Mouse (Mus musculus) liver, embryonic 14.5 days (tissue): ENCODE measurements at regions not wholly inside any gene's neighbourhood (a gene's known extent, or its start where the extent isn't known, plus 50 kb on each side); places are given as distances from the start of the nearest gene placed in this dataset.

Experiments used
- ATAC-seq: fragments of 200-750 bp; cut with Nextera tagmentation; 2 replicates; pipeline ENCODE4 v1.8.0; 2017; ENCODE audit warnings: moderate number of reproducible peaks, mild to moderate bottlenecking, moderate library complexity; ENCODE audit not compliant: insufficient read depth
- DNase-seq, 3 experiments: peaks; one replicate each; pipeline ENCODE4 v3.0.0-alpha.2; 2012 to 2013; ENCODE audit warnings: low read depth in 3 of 3, low spot score in 3 of 3
- H3K27ac ChIP-seq: fragments of 300-500 bp; sonication (generic); 2 replicates; pipeline ENCODE4 v1.5.1; 2014; ENCODE audit warnings: moderate library complexity, mild to moderate bottlenecking, control low read depth, inconsistent platforms
- H3K27me3 ChIP-seq: fragments of 300-500 bp; sonication (generic); 2 replicates; pipeline ENCODE4 v1.6.1; 2014; ENCODE audit warnings: mild to moderate bottlenecking, low read length, moderate library complexity; ENCODE audit not compliant: control insufficient read depth, insufficient read depth
- H3K36me3 ChIP-seq: fragments of 300-500 bp; sonication (generic); replicated peaks from 2 replicates; pipeline ENCODE4 v1.6.1; 2014; ENCODE audit warnings: low read depth; ENCODE audit not compliant: control insufficient read depth, insufficient read depth
- H3K4me1 ChIP-seq, 2 experiments: fragments of 200-500 bp in 1 of 2; fragments of 300-500 bp in 1 of 2; sonication (generic) in 1 of 2; replicated peaks; 2 replicates each; pipeline ENCODE4 v1.6.1; 2012 to 2014; ENCODE audit warnings: antibody characterized with exemption in 1 of 2, inconsistent platforms in 1 of 2, low read length in 1 of 2; ENCODE audit not compliant: control insufficient read depth in 2 of 2, insufficient read depth in 2 of 2
- H3K4me2 ChIP-seq: fragments of 300-500 bp; sonication (generic); 2 replicates; pipeline ENCODE4 v1.6.1; 2014; ENCODE audit warnings: low read depth, mild to moderate bottlenecking, control low read depth, moderate library complexity
- H3K4me3 ChIP-seq, 2 experiments: fragments of 200-500 bp in 1 of 2; fragments of 300-500 bp in 1 of 2; sonication (generic) in 1 of 2; 2 replicates each; pipeline ENCODE4 v1.5.1; 2012 to 2014; ENCODE audit warnings: low read depth in 2 of 2, low read length in 2 of 2, mild to moderate bottlenecking in 2 of 2, control low read depth in 1 of 2, inconsistent platforms in 1 of 2, moderate library complexity in 1 of 2; ENCODE audit not compliant: insufficient read depth in 1 of 2
- H3K9ac ChIP-seq: fragments of 300-500 bp; sonication (generic); replicated peaks from 2 replicates; pipeline ENCODE4 v1.6.1; 2014; ENCODE audit warnings: mild to moderate bottlenecking, control low read depth, moderate library complexity
- H3K9me3 ChIP-seq: fragments of 300-500 bp; sonication (generic); 2 replicates; pipeline ENCODE4 v1.6.1; 2016; ENCODE audit warnings: low read length, mixed read lengths; ENCODE audit not compliant: control insufficient read depth
- CTCF ChIP-seq: IDR thresholded peaks from 2 replicates; pipeline ENCODE4 v1.5.1; 2016; ENCODE audit warnings: antibody characterized with exemption, low read depth, control low read depth
- EP300 ChIP-seq: IDR thresholded peaks from 2 replicates; pipeline ENCODE4 v1.6.1; 2016; ENCODE audit warnings: antibody characterized with exemption, low read depth
- WGBS: fragments of 180-500 bp; shearing (Covaris S2); extraction: QIAGEN DNeasy Blood & Tissue Kit; methylation state at CpG from one replicate; pipeline ENCODE4 v1.1.7; 2014; ENCODE audit not compliant: insufficient replicate concordance; 5-methylcytosine and 5-hydroxymethylcytosine counted together

DNA sequence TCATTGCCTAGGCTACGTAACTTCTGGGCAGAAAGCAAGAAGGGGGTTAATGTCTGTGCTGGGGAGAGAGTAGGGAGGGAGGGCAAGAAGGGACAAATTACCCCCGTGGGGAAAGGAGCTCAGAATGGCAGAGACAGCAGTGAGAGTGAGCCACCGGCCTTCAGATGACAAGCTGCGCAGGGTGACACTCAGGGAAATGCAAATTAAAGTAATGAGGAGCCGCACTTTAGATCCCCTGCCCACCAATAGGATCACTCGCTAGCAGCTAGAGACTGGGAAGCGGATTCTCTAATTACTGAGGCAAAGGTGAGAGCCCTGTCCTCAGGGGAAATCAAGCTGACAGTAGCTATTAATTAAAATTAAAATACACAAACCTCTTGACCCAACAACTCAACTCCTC, 202.5 kb downstream of the Arhgef10l start:
- no peak for TF ChIP-seq EP300
- TF ChIP-seq CTCF, result no peak
- H3K4me3 ChIP-seq, result no peak overlapping the region
- no peaks in the 10 kb centered on the region for H3K9me3 ChIP-seq
- no peak overlapping the region for H3K9ac ChIP-seq
- no peak overlapping the region for H3K4me2 ChIP-seq
- WGBS, result 44% methylated on average over 7 of the region's 7 CpGs
- no peaks in the 10 kb centered on the region for H3K36me3 ChIP-seq
- H3K27me3 ChIP-seq, result no peaks in the 10 kb centered on the region
- DNase-seq (no peak), ATAC-seq (no peak)
- H3K4me1 ChIP-seq, result no peaks in the 10 kb centered on the region
- no peak overlapping the region for H3K27ac ChIP-seq

- ATAC-seq (no peak), DNase-seq (no peak)
- Histone ChIP-seq H3K4me2 (no peak overlapping the region), H3K27ac (no peak overlapping the region), H3K36me3 (no peaks in the 10 kb centered on the region), H3K27me3 (no peaks in the 10 kb centered on the region), H3K9ac (no peak overlapping the region), H3K4me3 (no peak overlapping the region), H3K9me3 (no peaks in the 10 kb centered on the region), H3K4me1 (no peaks in the 10 kb centered on the region)
- TF ChIP-seq EP300 (no peak), CTCF (no peak)
- WGBS, result 80% methylated on average over 16 of the region's 16 CpGs
These were observed 204.5 kb downstream of the Arhgef10l start for GRCm38 (mm10) chr4:140461317-140461716.

GRCm38 (mm10) chr4:140449062-140449461, 202.5 kb upstream of the Igsf21 start:
- no peaks in the 10 kb centered on the region for H3K27me3 ChIP-seq
- no peaks in the 10 kb centered on the region for H3K4me1 ChIP-seq
- H3K4me3 ChIP-seq, result no peak overlapping the region
- no peaks in the 10 kb centered on the region for H3K9me3 ChIP-seq
- H3K9ac ChIP-seq, result no peak overlapping the region
- no peak for TF ChIP-seq CTCF
- no peak for TF ChIP-seq EP300
- no peak overlapping the region for H3K4me2 ChIP-seq
- 71% methylated on average over 10 of the region's 10 CpGs for WGBS
- H3K36me3 ChIP-seq, result no peaks in the 10 kb centered on the region
- ATAC-seq, result no peak
- DNase-seq, result no peak
- H3K27ac ChIP-seq, result no peak overlapping the region

DNA sequence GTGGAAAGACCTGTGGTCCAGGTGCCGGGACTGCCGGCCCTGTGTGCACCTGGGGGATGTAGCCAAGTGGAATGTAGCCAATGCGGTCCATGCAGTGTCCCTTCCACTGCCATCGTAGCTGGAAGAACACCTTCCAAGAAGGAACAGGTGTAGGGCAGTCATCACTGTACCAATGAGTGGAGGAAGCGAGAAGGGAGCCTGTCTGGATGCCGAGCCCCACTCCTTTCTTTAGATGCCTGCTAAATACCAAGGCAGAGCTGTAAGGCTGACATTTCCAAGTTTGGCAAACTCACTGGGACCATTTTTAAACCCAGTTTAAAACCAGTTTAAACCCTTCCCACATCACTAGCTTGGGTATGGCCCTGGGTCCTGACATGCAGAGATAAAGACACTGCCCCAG, 199.9 kb upstream of the Igsf21 start:
- no peak for DNase-seq
- Histone ChIP-seq H3K27me3 (no peaks in the 10 kb centered on the region), H3K36me3 (no peaks in the 10 kb centered on the region), H3K4me3 (no peak overlapping the region), H3K9ac (no peak overlapping the region), H3K4me2 (no peak overlapping the region), H3K9me3 (no peaks in the 10 kb centered on the region), H3K4me1 (no peaks in the 10 kb centered on the region), H3K27ac (no peak overlapping the region)
- TF ChIP-seq EP300 (no peak), CTCF (no peak)
- 77% methylated on average over 6 of the region's 6 CpGs for WGBS
- ATAC-seq, result no peak

DNA sequence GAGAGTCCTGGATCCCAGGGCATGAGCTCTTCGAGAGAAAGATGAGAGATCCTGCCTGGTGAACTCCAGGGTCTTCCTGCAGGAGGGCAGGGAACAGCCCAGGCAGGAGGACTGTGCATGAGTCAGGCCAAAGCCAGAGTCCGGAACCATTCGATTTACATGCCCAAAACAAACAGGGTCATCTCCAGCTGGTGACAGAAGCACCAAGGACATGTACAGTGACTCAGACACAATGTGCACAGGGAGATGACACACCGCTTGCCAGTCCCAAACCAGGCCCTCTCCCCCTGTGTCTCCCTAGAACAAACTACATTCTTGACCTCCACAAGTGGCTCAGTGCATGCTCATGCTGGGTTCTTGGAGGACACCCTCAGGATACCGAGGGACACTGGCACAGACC, 199.3 kb upstream of the Igsf21 start:
- H3K36me3 ChIP-seq, result no peaks in the 10 kb centered on the region
- WGBS, result 57% methylated on average over 5 of the region's 5 CpGs
- H3K27ac ChIP-seq, result no peak overlapping the region
- H3K27me3 ChIP-seq, result no peaks in the 10 kb centered on the region
- no peak for TF ChIP-seq CTCF
- ATAC-seq (no peak), DNase-seq (no peak)
- H3K9ac ChIP-seq, result no peak overlapping the region
- no peaks in the 10 kb centered on the region for H3K9me3 ChIP-seq
- no peak overlapping the region for H3K4me3 ChIP-seq
- no peaks in the 10 kb centered on the region for H3K4me1 ChIP-seq
- no peak overlapping the region for H3K4me2 ChIP-seq

DNA sequence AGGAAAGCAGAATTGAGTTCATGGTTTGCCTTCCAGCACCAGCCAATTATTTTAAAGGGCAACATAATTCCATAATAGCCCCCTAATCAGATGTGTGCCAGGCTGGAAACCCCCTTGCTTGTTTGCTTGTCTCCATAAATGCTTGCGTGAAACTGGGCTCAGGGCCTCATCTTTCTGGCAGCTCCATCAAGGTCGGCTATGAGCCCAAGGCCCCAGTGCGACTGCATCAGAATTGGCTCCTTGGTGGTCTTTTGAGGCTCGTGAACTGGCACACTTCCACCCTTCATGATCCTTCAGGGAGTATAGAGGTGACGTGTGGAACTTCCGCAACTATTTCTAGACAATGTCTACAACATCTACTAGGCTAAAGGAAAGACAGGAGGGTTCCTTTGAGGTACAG, 196.6 kb upstream of the Igsf21 start:
- ATAC-seq (no peak), DNase-seq (no peak)
- Histone ChIP-seq H3K27ac (no peak overlapping the region), H3K4me1 (no peaks in the 10 kb centered on the region), H3K4me2 (no peak overlapping the region), H3K9ac (no peak overlapping the region), H3K4me3 (no peak overlapping the region), H3K9me3 (no peaks in the 10 kb centered on the region), H3K36me3 (no peaks in the 10 kb centered on the region), H3K27me3 (no peaks in the 10 kb centered on the region)
- 63% methylated on average over 6 of the region's 6 CpGs for WGBS
- TF ChIP-seq EP300, result no peak
- TF ChIP-seq CTCF, result no peak
